Mouse (Mus musculus) monocyte, adult 5-6 weeks (primary cell): ENCODE data around the gene Id1. TPM values are rescaled to one million over a fixed set of nuclear protein-coding genes. Genes with fewer than 3 reads are reported as not detected.
A peak's percentile ranks its signal among the peaks of the same experiment; 100 is the strongest.

ENCODE experiments used
- ATAC-seq: fragments of 153-309, 156-312 bp; replicated peaks from 2 replicates; pipeline ENCODE4 v1.8.0; 2017; ENCODE audit warnings: mild to moderate bottlenecking; ENCODE audit not compliant: low TSS enrichment, insufficient number of reproducible peaks, severe bottlenecking, poor library complexity, low FRiP score
- total RNA-seq: library from RNA; stranded (forward); fragments of 200-1000, 200-491, 200-594 nt; gene quantifications from 3 replicates; pipeline ENCODE4 v1.2.3, GENCODE M21; 2017

Id1 gene
- total RNA-seq, 1 experiment from 2014 or later, result 15.7 TPM

- 0 out of 2 replicates have a peak, but pooled peaks have one; percentile 19 for ATAC-seq
Observed at GRCm38 (mm10) chr2:152739842-152740260, 3.8 kb downstream of the Id1 start.

GRCm38 (mm10) chr2:152740490-152740889 is 4.4 kb downstream of the Id1 start:
- ATAC-seq, result no peak

GRCm38 (mm10) chr2:152741153-152742041 is 5.3 kb downstream of the Id1 start:
- peak; percentile 80 for ATAC-seq

- peak; percentile 16; the same call in 1 of the 2 replicates for ATAC-seq
Observed at GRCm38 (mm10) chr2:152742435-152742834, 6.4 kb downstream of the Id1 start.

- no peak for ATAC-seq
Observed at GRCm38 (mm10) chr2:152753944-152754711, 18.1 kb downstream of the Id1 start, which contains the start of gene Cox4i2. Gene Cox4i2 (plus strand): TSS chr2:152754173.

- ATAC-seq, result peak; percentile 33; the same call in 1 of the 2 replicates
Observed at GRCm38 (mm10) chr2:152756474-152757393, 20.7 kb downstream of the Id1 start.

- ATAC-seq, result no peak
Observed at GRCm38 (mm10) chr2:152757478-152757877, 21.4 kb downstream of the Id1 start.

GRCm38 (mm10) chr2:152758351-152758750 is 22.3 kb downstream of the Id1 start:
- no peak for ATAC-seq

- no peak for ATAC-seq
Observed at GRCm38 (mm10) chr2:152763310-152763709, 27.3 kb downstream of the Id1 start.

- ATAC-seq, result no peak
Observed at GRCm38 (mm10) chr2:152764172-152765044, 28.4 kb downstream of the Id1 start.

GRCm38 (mm10) chr2:152765045-152765674 is 29.1 kb downstream of the Id1 start:
- ATAC-seq, result no peak

GRCm38 (mm10) chr2:152766387-152767123 is 30.5 kb downstream of the Id1 start:
- peak; percentile 92 for ATAC-seq

GRCm38 (mm10) chr2:152767618-152768271 is 31.7 kb downstream of the Id1 start:
- peak; percentile 40; the same call in 1 of the 2 replicates for ATAC-seq

- no peak for ATAC-seq
Observed at GRCm38 (mm10) chr2:152769677-152770076, 33.6 kb downstream of the Id1 start.

- ATAC-seq, result no peak
Observed at GRCm38 (mm10) chr2:152771571-152771970, 35.5 kb downstream of the Id1 start.

- no peak for ATAC-seq
Observed at GRCm38 (mm10) chr2:152772231-152772630, 36.2 kb downstream of the Id1 start.
